Mouse (Mus musculus): ENCODE measurements around the gene Rasl12.

The Rasl12 gene

DNA sequence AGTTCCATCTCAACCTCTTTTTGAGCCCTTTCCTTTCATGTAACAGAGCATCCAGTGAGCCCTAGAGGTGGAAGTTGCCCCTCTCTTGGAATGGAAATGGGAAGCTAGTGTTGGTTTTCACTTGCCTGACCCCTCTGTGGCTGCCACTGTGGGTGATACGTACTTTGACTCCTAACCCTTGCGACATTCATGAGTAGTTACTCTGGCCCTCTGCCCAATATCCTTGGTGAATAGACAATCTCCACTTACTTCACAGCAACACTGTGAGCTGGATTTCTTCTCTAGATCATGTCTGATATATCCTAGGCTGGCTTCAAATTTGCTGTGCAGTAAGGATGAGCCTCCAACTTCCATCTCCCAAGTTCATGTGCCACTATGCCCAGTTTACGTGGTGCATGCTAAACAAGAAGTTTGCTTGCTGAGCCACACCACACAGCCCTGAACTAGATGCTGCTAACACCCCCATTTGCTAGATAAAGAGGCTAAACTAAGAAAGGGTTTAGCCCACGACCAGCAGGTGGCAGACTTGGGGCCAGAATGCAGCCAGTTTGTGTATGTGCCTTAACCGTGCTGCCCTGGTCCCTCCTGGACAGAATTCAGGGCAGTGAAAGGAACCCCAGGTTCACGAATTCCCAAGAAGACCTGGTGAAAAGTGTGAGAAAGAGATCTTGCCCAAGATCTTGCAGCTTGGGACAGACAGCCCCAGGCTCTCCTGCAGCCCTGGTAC lies 5.5 kb upstream of the Rasl12 start:
- DNase-seq (ENCODE audit: low read depth, low spot score) = peak; percentile 57

DNA sequence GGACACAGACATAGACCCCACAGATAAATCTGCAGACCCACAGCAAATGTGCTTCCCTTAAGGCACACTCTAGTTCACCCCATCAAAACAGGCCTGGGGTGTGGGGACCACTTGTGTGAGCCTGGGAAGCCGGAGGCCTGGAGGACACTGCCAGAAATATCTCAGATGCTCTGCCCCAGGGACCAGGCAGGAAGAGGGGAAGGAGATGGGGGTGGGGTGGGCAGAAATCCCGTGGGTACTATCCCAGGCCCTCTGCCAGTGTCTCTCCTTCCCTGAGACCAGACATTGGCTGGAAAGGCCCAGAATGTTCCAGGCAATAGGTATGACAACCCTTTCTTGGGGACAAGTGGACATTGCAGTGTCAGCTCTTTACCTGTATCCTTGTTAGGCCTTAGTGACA lies 4.7 kb upstream of the Rasl12 start:
- no peak for DNase-seq (ENCODE audit: low read depth, low spot score)

DNA sequence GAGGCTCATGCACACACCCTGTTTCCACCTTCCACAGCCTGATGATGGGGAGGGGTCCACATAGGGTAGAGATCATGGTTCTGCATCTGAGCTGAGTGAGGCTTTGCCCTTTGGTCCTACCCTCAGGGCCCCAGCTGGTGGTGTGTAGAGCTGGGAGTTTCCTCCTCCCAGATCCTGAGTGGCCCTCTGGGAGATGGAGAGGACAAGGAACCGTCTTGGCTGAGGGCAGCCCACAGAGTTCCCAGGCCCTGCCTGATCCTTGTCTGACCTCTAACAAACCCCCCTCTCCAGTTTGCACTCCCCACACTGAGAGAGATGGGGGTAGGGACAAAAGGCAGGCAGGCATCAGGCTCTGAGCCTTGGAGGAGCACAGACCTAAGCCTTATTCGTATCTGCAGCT lies 3.9 kb upstream of the Rasl12 start:
- DNase-seq (ENCODE audit: low read depth, low spot score) = no peak

DNA sequence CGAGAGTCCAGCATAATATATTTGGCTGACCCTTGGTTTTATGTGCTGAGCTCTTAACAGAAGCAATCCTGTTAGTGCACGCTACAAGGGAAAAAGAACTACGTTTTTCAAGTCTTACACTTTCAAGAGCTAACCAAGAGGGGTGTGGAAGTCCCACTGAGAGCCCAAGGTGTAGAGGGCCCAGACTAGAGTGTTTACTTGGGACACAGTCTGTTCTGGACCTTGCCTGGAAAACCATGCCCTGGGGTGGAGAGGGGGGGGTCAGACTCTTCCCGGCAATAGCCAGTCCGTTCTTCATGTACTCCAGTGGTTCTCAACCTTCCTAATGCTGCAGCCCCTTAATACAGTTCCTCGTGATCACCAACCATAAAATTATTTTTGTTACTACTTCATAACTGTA lies 1.6 kb downstream of the Rasl12 start:
- no peak for DNase-seq (ENCODE audit: low read depth, low spot score)

DNA sequence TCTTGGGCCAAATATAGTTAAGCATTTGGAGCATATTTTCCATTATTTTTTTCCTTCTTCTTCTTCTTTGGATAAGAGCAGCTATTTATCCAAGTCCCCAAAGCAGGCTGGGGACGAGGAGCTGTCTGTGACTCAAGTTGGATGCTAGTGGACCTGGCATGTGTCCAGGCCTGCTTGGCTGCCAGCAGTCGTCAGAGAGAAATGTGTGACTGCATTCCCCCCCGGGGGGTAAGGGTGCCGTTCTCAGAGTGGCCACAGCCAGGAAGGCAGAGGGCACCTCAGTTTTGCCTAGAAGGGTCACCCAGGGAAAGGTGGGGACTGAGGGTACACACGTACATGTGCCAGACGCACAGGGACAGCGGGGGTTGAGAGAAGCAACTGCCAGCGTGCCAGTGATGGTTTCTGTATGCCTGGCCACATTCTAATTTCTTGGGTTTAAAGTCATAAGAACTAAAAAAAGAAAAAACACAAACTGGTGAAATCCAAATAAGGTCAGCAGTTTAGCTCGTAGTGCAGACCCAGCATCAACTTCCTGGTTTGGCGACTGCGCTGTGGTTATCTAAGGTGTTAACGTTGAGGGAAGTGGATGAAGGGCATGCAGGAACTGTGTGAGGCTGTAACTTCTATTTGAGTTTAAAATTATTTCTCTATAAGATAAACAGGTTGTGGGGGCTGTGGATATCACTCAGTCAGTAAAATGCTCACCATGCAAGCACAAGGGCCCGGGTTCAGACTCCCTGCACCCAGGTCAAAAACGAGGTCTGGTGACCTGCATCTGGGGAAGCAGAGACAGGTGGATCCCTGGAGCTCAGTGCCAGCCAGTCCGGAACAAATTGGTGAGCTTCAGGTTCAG lies 6.3 kb downstream of the Rasl12 start:
- DNase-seq (ENCODE audit: low read depth, low spot score) = no peak

- no peak for DNase-seq (ENCODE audit: low read depth, low spot score)
These were observed 6.8 kb downstream of the Rasl12 start for GRCm38 (mm10) chr9:65405184-65405449.

GRCm38 (mm10) chr9:65407327-65407726 lies 9.0 kb downstream of the Rasl12 start:
- no peak for DNase-seq (ENCODE audit: low read depth, low spot score)

- DNase-seq (ENCODE audit: low read depth, low spot score) = no peak
These were observed 9.6 kb downstream of the Rasl12 start for GRCm38 (mm10) chr9:65407861-65408260.

GRCm38 (mm10) chr9:65408871-65409295 lies 10.6 kb downstream of the Rasl12 start:
- DNase-seq (ENCODE audit: low read depth, low spot score) = no peak

DNA sequence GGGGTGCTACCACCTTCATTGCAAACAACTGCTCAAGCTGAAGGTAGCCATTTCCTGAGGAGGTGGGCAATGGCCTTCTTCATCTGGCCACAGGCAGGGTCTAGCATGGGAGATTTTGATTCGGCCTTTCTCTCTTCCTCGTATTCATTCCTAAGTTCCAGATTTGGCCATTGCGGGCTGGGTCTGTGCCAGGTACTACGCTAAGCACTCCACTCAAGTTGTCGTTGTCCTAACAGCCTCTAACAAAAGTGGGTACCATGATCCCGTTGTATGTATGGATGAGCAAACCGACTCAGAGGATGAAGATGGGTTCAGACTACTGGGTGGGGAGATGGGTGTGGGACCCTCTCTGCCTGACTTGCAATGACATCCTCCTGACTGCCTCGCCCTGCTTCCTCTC lies 12.1 kb downstream of the Rasl12 start:
- no peak for DNase-seq (ENCODE audit: low read depth, low spot score)

DNA sequence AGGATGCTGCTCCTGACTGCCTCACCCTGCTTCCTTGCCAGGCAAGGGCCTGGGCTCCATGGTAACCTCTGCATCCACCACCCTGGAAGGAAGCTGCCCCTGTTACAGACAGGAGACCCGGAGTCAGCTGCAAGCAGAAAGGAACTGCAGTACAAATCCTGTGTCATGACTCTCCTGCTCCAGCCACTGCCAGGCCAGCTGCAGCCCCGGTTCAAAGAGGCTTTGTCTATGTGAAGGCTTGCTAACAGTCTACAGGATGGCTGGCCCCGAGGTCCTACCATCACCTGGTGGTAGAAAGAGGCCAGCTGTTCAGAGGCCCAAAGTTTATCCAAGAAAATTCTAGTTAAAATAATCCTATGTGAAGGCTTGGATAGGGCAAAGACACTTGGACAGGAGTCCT lies 13.0 kb downstream of the Rasl12 start:
- no peak for DNase-seq (ENCODE audit: low read depth, low spot score)

GRCm38 (mm10) chr9:65417738-65418137 lies 19.4 kb downstream of the Rasl12 start:
- no peak for DNase-seq (ENCODE audit: low read depth, low spot score)

- no peak for DNase-seq (ENCODE audit: low read depth, low spot score)
These were observed 21.3 kb downstream of the Rasl12 start for GRCm38 (mm10) chr9:65419633-65420032.

DNA sequence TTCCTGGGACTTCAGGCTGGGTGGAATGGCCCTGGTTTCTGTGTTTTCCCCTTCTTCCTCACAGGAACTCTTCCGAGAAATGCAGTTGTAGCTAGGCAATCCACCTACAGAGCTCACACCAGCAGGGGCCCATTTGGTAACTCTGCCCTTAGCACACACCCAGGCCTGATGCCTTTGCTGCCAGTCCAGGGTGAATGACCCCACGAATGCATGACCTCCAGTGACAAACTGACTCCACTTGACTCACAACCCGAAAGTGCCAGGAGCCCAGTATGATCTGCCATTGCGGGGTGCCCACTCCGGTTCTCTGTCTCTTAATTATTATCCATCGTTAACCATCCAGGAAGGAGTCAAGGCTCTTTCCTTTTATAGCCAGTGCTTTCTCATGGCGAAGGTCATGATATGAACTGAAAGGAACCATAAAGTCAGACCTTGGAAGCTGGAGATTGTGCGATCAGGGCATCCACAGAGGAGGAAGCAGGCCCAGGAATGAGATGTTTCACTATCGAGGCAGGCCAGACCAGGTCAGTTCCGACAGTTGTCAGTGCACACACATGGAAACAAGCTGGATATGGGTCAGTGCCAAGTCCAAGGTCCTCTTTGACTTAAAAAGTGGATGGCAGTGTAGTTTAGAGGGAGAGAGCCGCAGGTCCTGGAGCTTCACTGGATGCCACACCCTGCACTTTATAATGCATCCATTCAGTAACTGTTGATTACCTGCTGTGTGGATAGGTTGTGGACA lies 24.6 kb downstream of the Rasl12 start, which contains the start of gene Slc51b:
Gene Slc51b (minus strand): TSS at position 196 of the 742 bp plus-strand sequence.
- no peak for DNase-seq (ENCODE audit: low read depth, low spot score)

DNA sequence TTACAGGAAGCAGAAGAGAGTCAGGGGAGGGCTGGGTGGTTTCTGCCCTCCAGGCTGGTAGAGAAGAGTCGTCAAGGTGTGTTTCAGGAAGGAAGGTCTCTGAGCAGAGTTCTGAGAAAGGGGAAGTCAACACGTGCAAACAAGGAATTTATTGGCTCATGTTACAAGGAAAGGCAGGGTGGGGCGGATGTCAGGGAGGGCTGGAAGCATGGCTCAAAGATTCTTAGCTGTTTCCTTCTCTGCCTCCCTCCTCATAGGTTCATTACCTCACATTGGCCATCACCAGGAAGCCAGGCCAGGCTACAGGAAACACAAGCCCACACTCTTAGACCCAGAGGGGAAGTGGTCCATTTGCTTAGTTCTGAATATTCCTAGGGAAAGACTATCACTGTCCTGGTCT lies 26.1 kb downstream of the Rasl12 start:
- no peak for DNase-seq (ENCODE audit: low read depth, low spot score)

DNA sequence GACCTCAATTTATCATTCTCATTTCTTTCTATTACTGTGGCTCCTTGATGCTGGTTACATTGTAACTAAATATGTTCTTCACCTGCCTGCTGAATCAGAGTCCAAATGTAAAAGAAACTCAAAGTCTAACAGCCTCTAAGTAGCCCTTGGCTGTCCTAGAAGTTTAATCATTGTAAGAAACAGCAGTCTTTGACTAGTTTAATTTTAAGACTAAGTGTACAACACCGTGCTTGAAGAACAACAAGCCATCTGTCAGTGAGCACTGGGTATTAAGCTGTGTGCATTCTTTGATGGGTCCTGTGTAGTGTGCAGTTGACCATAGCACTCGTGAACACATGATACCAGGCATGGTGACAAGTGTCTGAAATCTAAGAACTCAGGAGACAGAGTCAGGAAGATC lies 29.2 kb downstream of the Rasl12 start:
- no peak for DNase-seq (ENCODE audit: low read depth, low spot score)

GRCm38 (mm10) chr9:65428003-65428402 lies 29.7 kb downstream of the Rasl12 start:
- DNase-seq (ENCODE audit: low read depth, low spot score) = no peak

DNA sequence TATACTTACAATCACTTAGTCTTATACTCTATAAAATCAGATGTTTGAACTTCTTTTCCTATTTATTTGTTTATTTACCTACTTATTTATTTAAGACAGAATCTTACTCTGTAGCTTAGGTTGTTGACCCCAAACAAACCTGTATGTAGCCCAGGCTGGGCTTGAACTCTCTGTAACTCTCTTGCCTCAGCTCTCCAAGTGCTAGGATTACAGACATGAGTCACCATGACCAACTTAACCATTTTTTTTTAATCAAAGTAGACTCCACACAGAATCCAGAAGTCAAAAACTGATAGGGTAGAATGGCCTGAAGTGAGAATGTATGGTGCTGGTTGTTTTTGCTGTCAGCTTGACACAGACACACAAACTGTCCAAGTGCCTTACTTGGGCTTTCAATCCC lies 32.1 kb downstream of the Rasl12 start:
- no peak for DNase-seq (ENCODE audit: low read depth, low spot score)

GRCm38 (mm10) chr9:65430921-65431320 lies 32.6 kb downstream of the Rasl12 start:
- no peak for DNase-seq (ENCODE audit: low read depth, low spot score)

GRCm38 (mm10) chr9:65432236-65432635 lies 33.9 kb downstream of the Rasl12 start:
- peak; percentile 76 for DNase-seq (ENCODE audit: low read depth, low spot score)

DNA sequence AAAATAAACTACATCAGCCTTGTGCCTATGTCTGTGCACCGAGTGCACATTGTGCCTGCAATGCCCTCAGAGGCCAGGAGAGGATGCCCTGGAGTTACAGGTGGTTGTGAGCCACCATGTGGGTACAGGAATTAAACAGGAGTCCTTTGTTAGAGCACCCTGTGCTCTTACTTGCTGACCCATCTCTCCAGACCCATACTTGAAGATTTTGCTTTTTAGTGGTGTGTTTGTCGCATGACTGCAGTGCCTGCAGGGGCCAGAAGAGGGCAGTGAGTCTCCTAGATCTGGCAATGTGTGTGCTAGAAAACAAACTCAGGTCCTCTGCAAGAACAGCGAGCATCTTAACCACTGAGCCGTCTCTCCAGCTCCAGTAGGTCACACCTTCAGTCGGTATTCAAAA lies 35.8 kb downstream of the Rasl12 start:
- DNase-seq (ENCODE audit: low read depth, low spot score) = peak; percentile 26

GRCm38 (mm10) chr9:65435211-65435610 lies 36.9 kb downstream of the Rasl12 start:
- DNase-seq (ENCODE audit: low read depth, low spot score) = no peak
